Mouse (Mus musculus): ENCODE measurements around the gene Stfa1.
"Not testable (repeated sequence)": the region's sequence is repeated elsewhere in the genome, so short reads cannot be mapped to it uniquely, and the experiment has no call there.

Gene Stfa1

DNA sequence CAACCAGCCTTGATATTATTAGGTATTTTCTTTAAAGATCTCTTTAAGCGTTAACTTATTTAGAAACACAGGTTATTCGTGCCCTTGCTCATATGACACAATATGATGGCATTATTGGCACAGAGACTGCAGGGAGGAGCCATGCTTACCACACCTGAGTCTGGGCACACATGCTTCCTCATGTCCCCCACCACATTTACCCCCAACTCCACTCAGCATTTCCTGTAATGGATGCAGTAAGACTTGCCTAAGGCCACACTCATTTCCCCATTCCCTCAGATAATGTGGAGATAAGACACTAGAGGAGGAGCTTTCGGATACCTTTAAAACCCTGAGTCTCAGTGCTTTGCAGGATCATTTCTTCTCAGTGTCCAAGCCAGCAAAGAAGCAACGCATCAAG is at the start of gene Stfa1:
TSS of gene Stfa1 (plus strand) at position 156 of the 400 bp plus-strand sequence.
- not testable (repeated sequence) for DNase-seq (ENCODE audit: low read depth, low spot score)

- DNase-seq (ENCODE audit: low read depth, low spot score): not testable (repeated sequence)
Observed at GRCm38 (mm10) chr16:36260585-36260984, 16.2 kb upstream of the Stfa1 start.

DNA sequence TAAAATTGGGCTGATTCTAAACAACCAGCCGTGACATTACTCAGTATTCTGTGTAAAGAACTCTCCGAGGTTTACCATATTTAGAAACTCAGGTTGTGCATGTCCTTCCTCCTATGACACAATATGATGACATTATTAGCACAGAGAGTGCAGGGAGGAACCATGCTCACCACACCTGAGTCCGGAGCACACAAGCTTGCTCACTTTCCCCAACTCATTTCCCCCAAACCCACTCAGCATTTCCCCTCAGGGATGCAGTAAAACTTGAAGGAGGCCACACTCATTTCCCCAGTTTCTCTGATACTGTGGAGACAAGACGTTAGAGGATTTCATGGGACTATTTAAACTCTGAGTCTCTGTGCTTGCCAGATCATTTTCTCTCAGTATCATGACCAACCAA is 12.4 kb downstream of the Stfa1 start:
- no peak for DNase-seq (ENCODE audit: low read depth, low spot score)

GRCm38 (mm10) chr16:36307631-36308030 is 30.9 kb downstream of the Stfa1 start:
- DNase-seq (ENCODE audit: low read depth, low spot score): no peak

GRCm38 (mm10) chr16:36316111-36316510 is 39.4 kb downstream of the Stfa1 start:
- DNase-seq (ENCODE audit: low read depth, low spot score): not testable (repeated sequence)

GRCm38 (mm10) chr16:36319286-36319685 is 42.5 kb downstream of the Stfa1 start:
- DNase-seq (ENCODE audit: low read depth, low spot score): no peak

- DNase-seq (ENCODE audit: low read depth, low spot score): no peak
Observed at GRCm38 (mm10) chr16:36334232-36334631, 57.5 kb downstream of the Stfa1 start, which contains the start of gene BC117090. Gene BC117090 (minus strand): TSS chr16:36334332.
